Mouse (Mus musculus) olfactory bulb, adult 2 months (tissue): Measurements from ENCODE around the gene Sema5a. TPM values are rescaled to one million over a fixed set of nuclear protein-coding genes. Genes with fewer than 3 reads are reported as not detected.

Experiments used
- H3K27ac ChIP-seq: fragments of 200-500 bp; 2 replicates; pipeline ENCODE4 v1.5.1; 2012; ENCODE audit warnings: low read depth, low read length; ENCODE audit not compliant: insufficient read depth
- H3K4me1 ChIP-seq: fragments of 200-500 bp; 2 replicates; pipeline ENCODE4 v1.6.1; 2012; ENCODE audit warnings: low read length; ENCODE audit not compliant: control insufficient read depth, insufficient read depth
- H3K4me3 ChIP-seq: fragments of 200-500 bp; 2 replicates; pipeline ENCODE4 v1.5.1; 2012; ENCODE audit warnings: mild to moderate bottlenecking, low read depth, low read length, moderate library complexity; ENCODE audit not compliant: insufficient read depth
- CTCF ChIP-seq: fragments of 200-500 bp; IDR thresholded peaks from 2 replicates; pipeline ENCODE4 v1.5.1; 2012; ENCODE audit warnings: low read depth, mild to moderate bottlenecking, low read length, moderate library complexity; ENCODE audit not compliant: insufficient read depth
- POLR2A ChIP-seq: fragments of 200-500 bp; IDR thresholded peaks from 2 replicates; pipeline ENCODE4 v1.6.1; 2012; ENCODE audit warnings: mild to moderate bottlenecking, low read depth, low read length, moderate library complexity; ENCODE audit not compliant: insufficient read depth
- WGBS: fragments of 180-500 bp; shearing (Covaris S2); methylation state at CpG from one replicate; pipeline ENCODE4 v1.1.7; 2018; 5-methylcytosine and 5-hydroxymethylcytosine counted together
- polyA plus RNA-seq: library from polyadenylated mRNA; stranded (reverse); fragments of >200 nt; gene quantifications from 2 replicates; pipeline ENCODE4 v1.2.4, GENCODE M21; 2012; ENCODE audit warnings: low replicate concordance; ENCODE audit not compliant: missing spikeins, insufficient read depth, insufficient read length

Sema5a gene
- polyA plus RNA-seq, 1 experiment, result not detected

DNA sequence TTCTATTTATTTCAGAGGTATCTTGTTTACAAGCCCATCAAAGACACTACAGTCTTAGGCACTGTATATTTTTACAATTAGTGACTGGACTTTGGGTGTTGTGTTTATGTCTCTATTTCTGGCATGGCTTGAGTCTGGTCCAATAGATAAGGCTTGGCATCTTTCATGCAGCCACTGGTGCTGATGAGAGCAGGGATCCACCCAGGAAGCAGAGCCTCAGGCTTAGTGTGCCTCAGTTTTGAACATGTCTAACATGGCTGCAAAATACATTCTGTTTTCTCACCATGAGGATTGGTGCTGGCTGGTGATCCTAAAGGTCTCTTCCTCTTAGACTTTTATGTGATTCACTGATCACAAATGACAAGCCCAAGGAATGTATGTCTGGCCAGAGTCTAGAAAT is 263.7 kb downstream of the Sema5a start:
- no peak for TF ChIP-seq POLR2A
- TF ChIP-seq CTCF, result no peak
- Histone ChIP-seq H3K4me1 (peaks cover 3% of the 10 kb centered on the region; the same call in 1 of the 2 replicates), H3K27ac (no peak overlapping the region), H3K4me3 (no peak overlapping the region)

DNA sequence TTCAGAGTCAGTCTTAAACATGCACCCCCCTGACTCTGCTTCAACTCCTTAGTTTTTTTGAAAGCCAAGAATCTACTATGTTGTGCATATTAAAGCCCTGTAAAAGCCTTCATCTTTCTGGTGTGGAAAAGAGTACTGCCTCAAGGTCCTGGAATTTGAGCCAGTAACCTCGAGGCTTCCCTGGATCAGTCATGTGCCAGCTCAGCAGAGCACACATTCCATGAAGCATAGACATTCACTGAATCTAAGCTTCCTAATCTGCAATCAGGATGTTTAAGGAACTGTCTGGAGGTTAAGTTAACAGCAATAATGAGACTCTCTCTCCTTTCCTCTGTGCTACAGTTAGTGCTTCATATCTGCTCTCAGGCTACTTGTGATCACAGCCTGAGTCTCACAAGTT is 270.3 kb downstream of the Sema5a start:
- WGBS, result 53% methylated on average over 1 of the region's 1 CpGs
- H3K4me1 ChIP-seq, result no peaks in the 10 kb centered on the region
- H3K4me3 ChIP-seq, result no peak overlapping the region
- TF ChIP-seq CTCF (no peak), POLR2A (no peak)
- H3K27ac ChIP-seq, result no peak overlapping the region

DNA sequence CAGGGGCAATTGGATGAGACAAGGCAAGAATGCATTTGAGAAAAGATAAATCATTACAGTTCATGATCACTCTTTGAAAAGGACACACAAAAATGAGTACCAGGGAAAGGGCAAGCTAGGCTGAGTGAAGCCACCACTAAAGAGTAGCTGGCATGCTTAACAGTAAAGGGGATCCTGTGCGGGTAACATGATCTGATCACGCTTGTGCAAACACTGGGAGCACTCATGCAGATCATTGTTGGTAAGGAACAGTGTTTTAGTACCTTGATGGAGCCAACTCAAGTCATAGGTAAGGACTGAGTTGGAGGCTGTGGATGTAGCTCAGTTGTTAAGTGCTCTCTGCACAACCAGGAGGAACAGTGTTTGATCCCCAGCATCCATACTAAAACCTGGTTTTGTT is 273.3 kb downstream of the Sema5a start:
- no peak overlapping the region for H3K27ac ChIP-seq
- no peak for TF ChIP-seq POLR2A
- no peak for TF ChIP-seq CTCF

DNA sequence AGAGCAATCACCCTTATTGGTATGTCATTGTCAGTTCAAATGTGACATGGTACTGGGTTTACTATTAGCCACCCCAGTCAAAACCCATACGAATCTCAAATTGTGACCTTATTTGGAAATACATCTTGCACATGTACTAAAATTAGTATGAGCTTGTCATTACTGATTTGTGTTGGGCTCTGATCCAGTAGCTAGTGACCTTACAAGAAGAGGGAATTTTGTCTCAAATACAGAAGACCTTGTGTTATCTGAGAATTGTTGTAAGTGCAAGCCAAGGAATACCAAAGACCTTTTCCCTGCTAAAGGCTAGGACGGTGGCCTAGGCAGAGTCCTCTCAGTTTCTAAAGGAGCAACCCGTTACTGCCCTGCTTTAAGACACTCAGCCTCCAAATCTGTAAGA is 287.9 kb downstream of the Sema5a start:
- 87% methylated on average over 3 of the region's 3 CpGs for WGBS
- no peak overlapping the region for H3K27ac ChIP-seq
- H3K4me1 ChIP-seq, result no peaks in the 10 kb centered on the region
- no peak overlapping the region for H3K4me3 ChIP-seq
- TF ChIP-seq CTCF (no peak), POLR2A (no peak)

More for the DNA sequence above, 273.3 kb downstream of the Sema5a start:
- 99% methylated on average over 2 of the region's 2 CpGs for WGBS
- no peak overlapping the region for H3K4me3 ChIP-seq
- H3K4me1 ChIP-seq, result no peaks in the 10 kb centered on the region

DNA sequence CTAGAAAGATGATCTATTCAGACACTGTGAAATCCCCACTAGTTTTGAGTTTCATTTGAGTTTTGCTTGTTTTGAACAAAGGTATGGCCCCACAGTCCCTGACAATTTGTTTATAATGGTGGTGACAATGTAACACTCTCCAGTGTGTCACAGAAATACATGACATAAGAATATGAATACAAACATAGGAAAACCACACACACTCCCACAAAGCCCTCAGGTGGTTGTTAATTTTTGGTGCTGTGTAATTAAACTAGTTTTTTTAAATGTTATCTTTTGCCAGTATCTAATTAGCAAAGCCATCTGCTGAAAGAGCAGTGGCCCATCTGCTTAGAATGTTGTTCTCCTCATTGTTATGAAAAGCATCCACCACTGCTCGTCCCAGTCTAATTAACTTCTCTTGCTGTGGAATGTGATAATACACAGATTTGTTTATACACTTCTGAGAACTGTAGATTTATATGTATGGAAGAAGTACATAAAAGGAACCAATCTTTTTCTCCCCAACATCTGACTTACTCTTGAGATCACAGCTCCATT is 289.0 kb downstream of the Sema5a start:
- Histone ChIP-seq H3K27ac (no peak overlapping the region), H3K4me3 (no peak overlapping the region), H3K4me1 (no peaks in the 10 kb centered on the region)
- 27% methylated on average over 1 of the region's 1 CpGs for WGBS
- TF ChIP-seq POLR2A, result no peak
- TF ChIP-seq CTCF, result no peak

DNA sequence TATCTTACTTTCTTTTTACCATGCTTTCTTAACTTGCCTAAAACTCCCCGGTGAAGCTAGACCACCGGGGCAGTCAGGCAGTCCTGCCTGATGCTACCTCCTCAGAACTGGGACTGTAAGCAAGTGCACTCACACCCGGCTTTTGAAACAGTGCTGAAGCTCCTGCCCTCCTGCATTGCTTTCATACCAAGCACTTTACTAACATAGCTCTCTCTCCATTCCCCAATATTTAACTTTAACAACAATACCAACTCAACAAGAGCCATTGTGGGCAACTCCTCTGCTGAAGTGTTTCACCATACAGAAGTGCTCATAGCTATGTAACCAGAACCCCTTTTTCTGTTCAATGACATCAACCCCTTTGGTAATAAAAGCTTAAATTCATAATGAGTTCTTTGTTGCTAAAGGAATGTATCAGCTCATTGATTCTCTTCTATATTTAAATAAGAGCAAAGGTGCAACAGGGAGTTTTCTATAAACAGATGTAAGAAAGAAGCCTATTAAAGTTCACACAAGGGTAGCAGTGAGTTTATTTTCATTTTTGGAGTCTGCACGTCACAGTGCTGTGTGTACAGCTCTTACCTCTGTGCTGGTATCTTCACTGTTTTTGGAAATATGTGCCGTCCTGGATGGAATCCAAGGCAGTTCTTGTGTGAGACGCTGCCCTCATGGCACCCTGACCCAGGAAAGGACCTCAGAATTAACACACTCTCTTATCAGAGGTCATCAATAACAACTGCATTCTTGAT is 292.3 kb downstream of the Sema5a start:
- no peak overlapping the region for H3K4me3 ChIP-seq
- no peak overlapping the region for H3K27ac ChIP-seq
- no peaks in the 10 kb centered on the region for H3K4me1 ChIP-seq
- WGBS, result 91% methylated on average over 6 of the region's 6 CpGs
- no peak for TF ChIP-seq POLR2A

DNA sequence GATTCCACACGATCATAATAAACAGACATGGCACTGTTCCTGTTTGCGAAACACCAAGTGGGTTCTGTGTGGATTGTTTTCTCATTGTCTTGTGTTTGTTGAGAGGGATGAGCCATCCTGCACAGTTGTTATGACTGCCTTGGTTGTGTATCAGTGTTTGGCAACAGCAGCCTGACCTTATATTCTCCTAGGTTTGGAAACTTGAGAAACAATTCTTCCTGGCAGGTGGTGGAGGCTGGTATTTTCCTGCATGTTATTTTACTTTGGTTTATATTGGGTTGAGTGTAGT is 292.8 kb downstream of the Sema5a start:
- WGBS, result 86% methylated on average over 2 of the region's 2 CpGs
- Histone ChIP-seq H3K27ac (no peak overlapping the region), H3K4me1 (no peaks in the 10 kb centered on the region), H3K4me3 (no peak overlapping the region)
- no peak for TF ChIP-seq CTCF
- TF ChIP-seq POLR2A, result no peak

DNA sequence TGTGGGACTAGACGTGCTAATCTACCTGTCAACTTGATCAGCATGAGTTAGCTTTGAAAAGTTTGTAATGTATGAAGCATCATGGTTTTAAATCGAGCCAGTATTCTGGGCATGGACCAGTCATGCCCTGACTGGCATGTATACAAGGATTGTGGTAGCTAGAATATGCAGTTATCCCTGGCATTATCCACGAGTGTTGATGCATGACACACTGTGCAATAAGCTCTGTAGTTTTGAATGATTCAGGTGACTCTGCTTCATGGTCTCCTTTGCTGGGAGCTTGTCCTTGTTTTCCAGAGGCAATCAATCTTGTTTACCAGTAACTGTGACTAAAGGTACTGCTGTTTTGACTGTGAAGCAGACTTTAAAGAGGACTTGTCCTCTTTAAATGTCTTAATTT is 293.5 kb downstream of the Sema5a start:
- Histone ChIP-seq H3K4me3 (no peak overlapping the region), H3K4me1 (no peaks in the 10 kb centered on the region), H3K27ac (no peak overlapping the region)
- 89% methylated on average over 3 of the region's 3 CpGs for WGBS
- TF ChIP-seq POLR2A, result no peak
- no peak for TF ChIP-seq CTCF

DNA sequence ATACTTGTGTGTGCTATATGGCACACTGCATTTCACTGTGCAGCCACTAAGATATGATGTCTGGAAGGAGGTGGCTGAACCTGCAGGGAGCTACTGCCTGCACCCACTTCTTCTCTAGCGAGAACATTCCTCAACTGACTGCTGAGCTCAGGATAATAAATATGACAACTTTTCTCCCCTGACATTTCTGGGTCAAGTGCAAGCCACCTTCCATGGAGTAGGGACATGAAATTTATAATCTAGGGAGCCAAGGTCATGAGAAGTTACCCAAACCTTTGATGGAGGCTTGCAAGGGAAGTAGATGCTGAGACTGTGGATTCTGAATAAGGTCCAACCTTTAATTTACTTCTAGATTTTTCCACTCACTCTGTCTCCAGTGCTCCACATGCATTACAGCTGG is 298.1 kb downstream of the Sema5a start:
- Histone ChIP-seq H3K4me1 (no peaks in the 10 kb centered on the region), H3K4me3 (no peak overlapping the region), H3K27ac (no peak overlapping the region)
- WGBS, result 93% methylated on average over 1 of the region's 1 CpGs
- TF ChIP-seq CTCF, result no peak
- no peak for TF ChIP-seq POLR2A

DNA sequence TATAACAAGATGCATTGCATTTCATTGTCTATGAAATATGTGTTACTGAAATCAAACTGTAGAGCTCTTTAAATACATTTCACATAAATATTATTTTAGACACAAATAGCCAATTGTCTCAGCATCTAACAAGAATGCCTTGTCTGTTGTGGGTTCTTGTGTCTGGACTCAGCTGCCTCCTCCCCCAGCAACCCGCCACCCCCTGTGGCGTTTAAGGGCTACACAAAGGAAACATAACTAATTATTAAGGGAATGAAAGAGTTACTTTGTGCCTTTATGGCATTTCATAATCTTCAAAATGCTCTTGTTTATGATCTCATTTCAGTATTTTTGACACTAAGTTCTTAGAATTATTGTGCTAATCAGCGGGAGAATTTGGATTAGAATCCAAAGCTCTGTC is 298.6 kb downstream of the Sema5a start:
- WGBS, result 93% methylated on average over 3 of the region's 3 CpGs
- Histone ChIP-seq H3K27ac (no peak overlapping the region), H3K4me1 (no peaks in the 10 kb centered on the region), H3K4me3 (no peak overlapping the region)
- TF ChIP-seq POLR2A (no peak), CTCF (no peak)
